Mouse (Mus musculus) hindbrain, embryonic 16.5 days (tissue): ENCODE results near the gene Olfr1442. TPM values are rescaled to one million over a fixed set of nuclear protein-coding genes. Genes with fewer than 3 reads are reported as not detected.
"Not testable (repeated sequence)": the region's sequence is repeated elsewhere in the genome, so short reads cannot be mapped to it uniquely, and the experiment has no call there.

Experiments
- ATAC-seq: fragments of 200-750 bp; cut with Nextera tagmentation; 2 replicates; pipeline ENCODE4 v1.8.0; 2017; ENCODE audit warnings: moderate TSS enrichment, moderate library complexity
- H3K27ac ChIP-seq: fragments of 300-500 bp; sonication (generic); 2 replicates; pipeline ENCODE4 v1.5.1; 2014; ENCODE audit warnings: low read depth, mild to moderate bottlenecking, control low read depth, low read length, moderate library complexity
- H3K27me3 ChIP-seq: fragments of 300-500 bp; sonication (generic); replicated peaks from 2 replicates; pipeline ENCODE4 v1.6.1; 2014; ENCODE audit warnings: low read length; ENCODE audit not compliant: control insufficient read depth, insufficient read depth
- H3K36me3 ChIP-seq: fragments of 300-500 bp; sonication (generic); 2 replicates; pipeline ENCODE4 v1.6.1; 2014; ENCODE audit warnings: mild to moderate bottlenecking, low read length, moderate library complexity, mixed read lengths; ENCODE audit not compliant: control insufficient read depth, insufficient read depth
- H3K4me1 ChIP-seq: fragments of 300-500 bp; sonication (generic); 2 replicates; pipeline ENCODE4 v1.6.1; 2014; ENCODE audit warnings: low read depth, low read length; ENCODE audit not compliant: control insufficient read depth, insufficient read depth
- H3K4me2 ChIP-seq: fragments of 300-500 bp; sonication (generic); 2 replicates; pipeline ENCODE4 v1.6.1; 2014; ENCODE audit warnings: mild to moderate bottlenecking, low read length, control low read depth, moderate library complexity
- H3K4me3 ChIP-seq: fragments of 300-500 bp; sonication (generic); 2 replicates; pipeline ENCODE4 v1.5.1; 2014; ENCODE audit warnings: mild to moderate bottlenecking, low read length, control low read depth, moderate library complexity
- H3K9ac ChIP-seq: fragments of 300-500 bp; sonication (generic); 2 replicates; pipeline ENCODE4 v1.6.1; 2014; ENCODE audit warnings: low read depth, mild to moderate bottlenecking, control low read depth, low read length, moderate library complexity
- H3K9me3 ChIP-seq: fragments of 300-500 bp; sonication (generic); 2 replicates; pipeline ENCODE4 v1.6.1; 2014; ENCODE audit warnings: mild to moderate bottlenecking, low read length, moderate library complexity; ENCODE audit not compliant: control insufficient read depth
- WGBS: fragments of 180-500 bp; shearing (Covaris S2); extraction: QIAGEN DNeasy Blood & Tissue Kit; methylation state at CpG from one replicate; pipeline ENCODE4 v1.1.7; 2014; 5-methylcytosine and 5-hydroxymethylcytosine counted together
- polyA plus RNA-seq: library from polyadenylated mRNA; unstranded; fragments of >200 nt; fragmentation: Nextera tagmentation; extraction: Ambion mirVana; gene quantifications from 2 replicates; pipeline ENCODE4 v1.2.1, GENCODE M21; 2015

Olfr1442 gene
- polyA plus RNA-seq, 1 experiment from 2014 or later, result not detected

- Histone ChIP-seq H3K27me3 (no peaks in the 10 kb centered on the region), H3K36me3 (no peaks in the 10 kb centered on the region), H3K27ac (no peak within 1 kb of the TSS), H3K4me1 (no peaks in the 10 kb centered on the region), H3K9ac (no peak within 1 kb of the TSS), H3K9me3 (no peaks in the 10 kb centered on the region), H3K4me3 (no peak within 1 kb of the TSS), H3K4me2 (no peak within 1 kb of the TSS)
- ATAC-seq, result no peak
- WGBS, result 74% methylated on average over 3 of the region's 3 CpGs
Measured at GRCm38 (mm10) chr19:12677812-12678211, 7.6 kb downstream of the Olfr1442 start, which contains the start of gene Olfr1443. TSS of gene Olfr1443 (plus strand) at chr19:12678112.

- no peak for ATAC-seq
- H3K4me3 ChIP-seq, result no peak overlapping the region
- H3K9ac ChIP-seq, result no peak overlapping the region
- H3K4me1 ChIP-seq, result no peaks in the 10 kb centered on the region
- H3K27ac ChIP-seq, result no peak overlapping the region
- no peaks in the 10 kb centered on the region for H3K9me3 ChIP-seq
- H3K4me2 ChIP-seq, result no peak overlapping the region
- no peaks in the 10 kb centered on the region for H3K36me3 ChIP-seq
- no peaks in the 10 kb centered on the region for H3K27me3 ChIP-seq
Measured at GRCm38 (mm10) chr19:12684638-12685037, 14.4 kb downstream of the Olfr1442 start.

GRCm38 (mm10) chr19:12685231-12685630 is 15.0 kb downstream of the Olfr1442 start:
- no peak for ATAC-seq

GRCm38 (mm10) chr19:12695590-12695989 is 25.4 kb downstream of the Olfr1442 start, which contains the start of gene Keg1:
TSS of gene Keg1 (plus strand) at chr19:12695786.
- WGBS, result 87% methylated on average over 3 of the region's 3 CpGs
- ATAC-seq, result no peak
- Histone ChIP-seq H3K4me3 (no peak within 1 kb of the TSS), H3K36me3 (no peaks in the 10 kb centered on the region), H3K27me3 (no peaks in the 10 kb centered on the region), H3K4me2 (no peak within 1 kb of the TSS), H3K27ac (no peak within 1 kb of the TSS), H3K9me3 (no peaks in the 10 kb centered on the region), H3K9ac (no peak within 1 kb of the TSS), H3K4me1 (no peaks in the 10 kb centered on the region)

More at GRCm38 (mm10) chr19:12685231-12685630, 15.0 kb downstream of the Olfr1442 start:
- Histone ChIP-seq H3K27ac (no peak overlapping the region), H3K9me3 (no peaks in the 10 kb centered on the region), H3K36me3 (no peaks in the 10 kb centered on the region), H3K4me1 (no peaks in the 10 kb centered on the region), H3K4me2 (no peak overlapping the region), H3K4me3 (no peak overlapping the region), H3K27me3 (no peaks in the 10 kb centered on the region), H3K9ac (no peak overlapping the region)

- H3K27ac ChIP-seq, result no peak overlapping the region
- no peak overlapping the region for H3K4me2 ChIP-seq
- no peaks in the 10 kb centered on the region for H3K27me3 ChIP-seq
- no peaks in the 10 kb centered on the region for H3K9me3 ChIP-seq
- H3K36me3 ChIP-seq, result no peaks in the 10 kb centered on the region
- no peak overlapping the region for H3K9ac ChIP-seq
- no peak for ATAC-seq
- no peaks in the 10 kb centered on the region for H3K4me1 ChIP-seq
- H3K4me3 ChIP-seq, result no peak overlapping the region
Measured at GRCm38 (mm10) chr19:12696221-12696620, 26.0 kb downstream of the Olfr1442 start.

- H3K27me3 ChIP-seq, result no peaks in the 10 kb centered on the region
- H3K4me2 ChIP-seq, result no peak overlapping the region
- no peak overlapping the region for H3K9ac ChIP-seq
- no peaks in the 10 kb centered on the region for H3K4me1 ChIP-seq
- ATAC-seq, result no peak
- no peaks in the 10 kb centered on the region for H3K9me3 ChIP-seq
- no peak overlapping the region for H3K27ac ChIP-seq
- 82% methylated on average over 2 of the region's 2 CpGs for WGBS
- no peaks in the 10 kb centered on the region for H3K36me3 ChIP-seq
- H3K4me3 ChIP-seq, result no peak overlapping the region
Measured at GRCm38 (mm10) chr19:12708458-12708857, 38.2 kb downstream of the Olfr1442 start.

- ATAC-seq, result no peak
- Histone ChIP-seq H3K4me1 (no peaks in the 10 kb centered on the region), H3K27ac (no peak overlapping the region), H3K27me3 (no peaks in the 10 kb centered on the region), H3K9me3 (no peaks in the 10 kb centered on the region), H3K36me3 (no peaks in the 10 kb centered on the region), H3K4me2 (no peak overlapping the region), H3K9ac (no peak overlapping the region), H3K4me3 (no peak overlapping the region)
Measured at GRCm38 (mm10) chr19:12708986-12709385, 38.7 kb downstream of the Olfr1442 start.

GRCm38 (mm10) chr19:12719189-12719588 is 49.0 kb downstream of the Olfr1442 start:
- Histone ChIP-seq H3K4me3 (no peak overlapping the region), H3K36me3 (no peaks in the 10 kb centered on the region), H3K4me2 (no peak overlapping the region), H3K9ac (no peak overlapping the region), H3K9me3 (no peaks in the 10 kb centered on the region), H3K27me3 (no peaks in the 10 kb centered on the region), H3K4me1 (no peaks in the 10 kb centered on the region), H3K27ac (no peak overlapping the region)
- ATAC-seq, result no peak
- WGBS, result 87% methylated on average over 6 of the region's 6 CpGs

- ATAC-seq, result no peak
- WGBS, result 69% methylated on average over 2 of the region's 2 CpGs
- no peaks in the 10 kb centered on the region for H3K36me3 ChIP-seq
- H3K4me2 ChIP-seq, result no peak overlapping the region
- no peaks in the 10 kb centered on the region for H3K9me3 ChIP-seq
- no peak overlapping the region for H3K27ac ChIP-seq
- H3K9ac ChIP-seq, result no peak overlapping the region
- H3K27me3 ChIP-seq, result no peaks in the 10 kb centered on the region
- H3K4me1 ChIP-seq, result no peaks in the 10 kb centered on the region
- no peak overlapping the region for H3K4me3 ChIP-seq
Measured at GRCm38 (mm10) chr19:12720463-12720862, 50.2 kb downstream of the Olfr1442 start.

GRCm38 (mm10) chr19:12720919-12721318 is 50.7 kb downstream of the Olfr1442 start:
- 90% methylated on average over 5 of the region's 5 CpGs for WGBS
- H3K4me2 ChIP-seq, H3K9ac ChIP-seq, H3K27me3 ChIP-seq, H3K4me1 ChIP-seq, H3K36me3 ChIP-seq, H3K9me3 ChIP-seq, H3K27ac ChIP-seq, ATAC-seq, H3K4me3 ChIP-seq: not testable (repeated sequence)
